In genomic region chr14:77974221-77974620, GRCm38 (mm10) we compare ENCODE assay signal across 24 mouse cellular contexts.
DNase-seq lines count a peak whose midpoint lies in the region; ATAC-seq lines count a peak whose summit lies in the region.
"Had no signal": no experiment of that assay in that cellular context is flagged by ENCODE, and none has a peak within 500 bp of the region (broad histone marks: within the 10 kb centered on the region; RNA-seq: fewer than 3 reads in every experiment).

No protein-coding gene starts in this region.

- H3K36me3 ChIP-seq in kidney, embryonic 14.5 days (ENCODE audit: control insufficient read depth, insufficient read depth, low read length) = no peaks in the 10 kb centered on the region
- H3K36me3 ChIP-seq in neural tube, embryonic 12.5 days = no peaks in the 10 kb centered on the region
- H3K36me3 ChIP-seq in neural tube, embryonic 15.5 days = no peaks in the 10 kb centered on the region
- H3K36me3 ChIP-seq: embryonic facial prominence, embryonic 12.5 days; forebrain, embryonic 12.5 days; heart, embryonic 10.5 days; liver, embryonic 13.5 days; midbrain, embryonic 13.5 days had no signal

- H3K27ac ChIP-seq in kidney, embryonic 14.5 days (ENCODE audit: low read depth, low read length) = no peak overlapping the region
- no peak overlapping the region for H3K27ac ChIP-seq in neural tube, embryonic 12.5 days
- H3K27ac ChIP-seq in neural tube, embryonic 15.5 days (replicated peaks) = no peak overlapping the region
- H3K27ac ChIP-seq: embryonic facial prominence, embryonic 12.5 days; forebrain, embryonic 12.5 days; gastrocnemius, adult 2 months; heart, embryonic 10.5 days; hindbrain, embryonic 14.5 days; liver, embryonic 13.5 days; midbrain, embryonic 13.5 days; stomach, postnatal 0 days had no signal

- H3K4me1 ChIP-seq in kidney, embryonic 14.5 days (ENCODE audit: control insufficient read depth, insufficient read depth, low read length) = no peaks in the 10 kb centered on the region
- H3K4me1 ChIP-seq in neural tube, embryonic 12.5 days = no peaks in the 10 kb centered on the region; the same call in 1 of the 2 replicates
- peaks cover 19% of the 10 kb centered on the region for H3K4me1 ChIP-seq in neural tube, embryonic 15.5 days
- H3K4me1 ChIP-seq: embryonic facial prominence, embryonic 12.5 days; forebrain, embryonic 12.5 days; heart, embryonic 10.5 days; liver, embryonic 13.5 days; midbrain, embryonic 13.5 days had no signal

- H3K4me2 ChIP-seq in kidney, embryonic 14.5 days (replicated peaks; ENCODE audit: low read depth, low read length) = no peak overlapping the region
- no peak overlapping the region for H3K4me2 ChIP-seq in neural tube, embryonic 12.5 days (replicated peaks)
- H3K4me2 ChIP-seq in neural tube, embryonic 15.5 days = no peak overlapping the region
- H3K4me2 ChIP-seq: embryonic facial prominence, embryonic 12.5 days; forebrain, embryonic 12.5 days; hindbrain, embryonic 14.5 days; liver, embryonic 13.5 days; midbrain, embryonic 13.5 days had no signal

- no peak for ATAC-seq in kidney, embryonic 14.5 days (ENCODE audit: low FRiP score, low TSS enrichment)
- ATAC-seq in neural tube, embryonic 12.5 days (ENCODE audit: low FRiP score, low read depth) = 0 out of 2 replicates have a peak, but pooled peaks have one; percentile 50
- peak; percentile 47; the same call in 1 of the 2 replicates for ATAC-seq in neural tube, embryonic 15.5 days (ENCODE audit: low FRiP score)
- ATAC-seq in granulocyte monocyte progenitor cell, adult 5-6 weeks (replicated peaks; ENCODE audit: poor library complexity, severe bottlenecking) = no peak
- ATAC-seq: inflammation-experienced regulatory T-cells, adult 6 months; midbrain, embryonic 13.5 days had no signal

- H3K9ac ChIP-seq in kidney, embryonic 14.5 days (ENCODE audit: low read depth, low read length) = no peak overlapping the region
- H3K9ac ChIP-seq in neural tube, embryonic 12.5 days = no peak overlapping the region
- no peak overlapping the region for H3K9ac ChIP-seq in neural tube, embryonic 15.5 days (replicated peaks)
- H3K9ac ChIP-seq: embryonic facial prominence, embryonic 12.5 days; forebrain, embryonic 12.5 days; hindbrain, embryonic 14.5 days; liver, embryonic 13.5 days; midbrain, embryonic 13.5 days had no signal

- no peaks in the 10 kb centered on the region for H3K9me3 ChIP-seq in kidney, embryonic 14.5 days (ENCODE audit: control insufficient read depth, low read length)
- H3K9me3 ChIP-seq in neural tube, embryonic 12.5 days = no peaks in the 10 kb centered on the region
- H3K9me3 ChIP-seq in neural tube, embryonic 15.5 days (replicated peaks) = no peaks in the 10 kb centered on the region
- H3K9me3 ChIP-seq: embryonic facial prominence, embryonic 12.5 days; forebrain, embryonic 12.5 days; heart, embryonic 10.5 days; liver, embryonic 13.5 days; midbrain, embryonic 13.5 days had no signal

- 43% methylated on average over 6 of the region's 6 CpGs for WGBS in kidney, embryonic 14.5 days
- WGBS in neural tube, embryonic 12.5 days = 55% methylated on average over 6 of the region's 6 CpGs
- WGBS in neural tube, embryonic 15.5 days = 32% methylated on average over 6 of the region's 6 CpGs

- no peak overlapping the region for H3K4me3 ChIP-seq in kidney, embryonic 14.5 days (ENCODE audit: low read length)
- no peak overlapping the region for H3K4me3 ChIP-seq in neural tube, embryonic 12.5 days
- H3K4me3 ChIP-seq in neural tube, embryonic 15.5 days (replicated peaks) = no peak overlapping the region
- H3K4me3 ChIP-seq: embryonic facial prominence, embryonic 12.5 days; forebrain, embryonic 12.5 days; gastrocnemius, adult 2 months; heart, embryonic 10.5 days; liver, embryonic 13.5 days; midbrain, embryonic 13.5 days had no signal

- H3K27me3 ChIP-seq in kidney, embryonic 14.5 days (ENCODE audit: control insufficient read depth, insufficient read depth, low read length) = no peaks in the 10 kb centered on the region
- no peaks in the 10 kb centered on the region for H3K27me3 ChIP-seq in neural tube, embryonic 12.5 days (replicated peaks)
- H3K27me3 ChIP-seq in neural tube, embryonic 15.5 days (replicated peaks) = no peaks in the 10 kb centered on the region
- H3K27me3 ChIP-seq: embryonic facial prominence, embryonic 12.5 days; forebrain, embryonic 12.5 days; liver, embryonic 13.5 days; midbrain, embryonic 13.5 days had no signal

- peak; percentile 12 for DNase-seq in kidney, postnatal 10 days
- no peak for DNase-seq in neural tube, embryonic 10.5 days (ENCODE audit: extremely low spot score, low spot score)
- peak; percentile 19 for DNase-seq in mesoderm, embryonic 11.5 days (ENCODE audit: low read depth, low spot score)
- DNase-seq: adrenal gland, postnatal 14 days; cerebellum, adult 8-10 months; gastrocnemius, adult 2 months; heart, postnatal 4 days; kidney, adult 18-20 months; liver, embryonic 13.5 days; lung, adult 2 months; lung, postnatal 14 days; thymus, adult 2 months; thymus, postnatal 4 days had no signal

Comparison
In these comparisons a context has a peak if more than half of its experiments do, and no peak if none do; other contexts are left out.
1. ATAC-seq: peak in neural tube, embryonic 12.5 days (single experiment) and neural tube, embryonic 15.5 days (single experiment); none in kidney, embryonic 14.5 days (single experiment) and granulocyte monocyte progenitor cell, adult 5-6 weeks (single experiment).